Mouse (Mus musculus) liver, postnatal 0 days (tissue): ENCODE measurements around the gene Ankrd39.

Experiments
- CTCF ChIP-seq: sonication (generic); IDR thresholded peaks from 2 replicates; pipeline ENCODE4 v1.5.1; 2016; ENCODE audit warnings: antibody characterized with exemption, low read depth
- EP300 ChIP-seq: IDR thresholded peaks from 2 replicates; pipeline ENCODE4 v1.6.1; 2016; ENCODE audit warnings: antibody characterized with exemption, low read depth, mild to moderate bottlenecking

- no peak for TF ChIP-seq CTCF
- no peak for TF ChIP-seq EP300
These were observed 6.4 kb downstream of the Ankrd39 start for GRCm38 (mm10) chr1:36540807-36541206.
